Mouse (Mus musculus) thymus, postnatal 0 days (tissue): ENCODE measurements at regions not wholly inside any gene's neighbourhood (a gene's known extent, or its start where the extent isn't known, plus 50 kb on each side); places are given as distances from the start of the nearest gene placed in this dataset.

Experiments used
- DNase-seq: peaks from one replicate; pipeline ENCODE4 v3.0.0-alpha.2; 2015; ENCODE audit warnings: low spot score

- DNase-seq = no peak
Measured at GRCm38 (mm10) chr13:42358588-42358987, 57.3 kb downstream of the Edn1 start.

GRCm38 (mm10) chr13:42367655-42368554, 66.6 kb downstream of the Edn1 start:
- no peak for DNase-seq

DNA sequence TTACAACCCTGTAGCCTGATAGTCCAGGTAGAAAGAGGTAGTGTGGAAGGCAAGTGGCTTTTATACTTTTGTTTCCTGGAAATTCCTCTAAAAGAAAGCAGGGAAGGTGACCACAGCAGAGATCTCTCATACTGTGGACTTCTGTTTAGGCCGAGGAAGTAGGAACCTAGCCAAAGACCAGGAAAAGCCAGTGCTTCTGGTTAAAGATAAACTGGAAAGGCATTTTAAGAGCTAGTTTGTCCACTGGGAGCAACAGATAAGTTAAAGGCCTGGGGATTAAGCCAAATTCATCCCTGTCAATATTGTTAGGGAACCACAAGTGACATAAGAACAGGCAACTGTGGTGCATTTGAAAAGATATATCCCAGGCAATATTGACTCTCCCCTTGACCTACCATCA, 68.5 kb downstream of the Edn1 start:
- no peak for DNase-seq

GRCm38 (mm10) chr13:42372201-42372600, 70.9 kb downstream of the Edn1 start:
- no peak for DNase-seq

- no peak for DNase-seq
Measured at GRCm38 (mm10) chr13:42374181-42374596, 72.9 kb downstream of the Edn1 start.

GRCm38 (mm10) chr13:42379675-42380074, 78.4 kb downstream of the Edn1 start:
- no peak for DNase-seq

GRCm38 (mm10) chr13:42383099-42383498, 81.8 kb downstream of the Edn1 start:
- no peak for DNase-seq

GRCm38 (mm10) chr13:42390389-42390788, 89.1 kb downstream of the Edn1 start:
- no peak for DNase-seq

- no peak for DNase-seq
Measured at GRCm38 (mm10) chr13:42391330-42392005, 90.2 kb downstream of the Edn1 start.

DNA sequence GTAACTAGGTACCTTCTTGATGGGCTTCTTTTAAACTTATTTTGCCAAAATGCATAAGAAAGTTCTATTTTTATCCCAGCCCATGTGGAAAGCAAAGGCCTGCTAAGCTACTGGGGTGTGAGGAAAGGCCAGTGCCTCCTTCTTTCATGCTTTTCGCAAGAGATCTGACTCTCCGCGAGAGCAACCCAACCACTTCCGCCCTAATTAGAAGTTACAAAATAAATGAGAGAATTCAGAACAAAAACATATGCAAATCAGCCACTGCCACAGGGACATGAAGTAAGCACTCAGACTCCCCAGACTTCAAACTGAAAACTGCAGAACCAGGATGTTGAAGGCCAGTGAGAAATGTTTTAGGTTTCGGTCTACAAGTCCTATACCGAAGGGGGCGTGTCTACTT, 91.4 kb downstream of the Edn1 start:
- no peak for DNase-seq

- DNase-seq = no peak
Measured at GRCm38 (mm10) chr13:42394572-42394971, 93.3 kb downstream of the Edn1 start.

DNA sequence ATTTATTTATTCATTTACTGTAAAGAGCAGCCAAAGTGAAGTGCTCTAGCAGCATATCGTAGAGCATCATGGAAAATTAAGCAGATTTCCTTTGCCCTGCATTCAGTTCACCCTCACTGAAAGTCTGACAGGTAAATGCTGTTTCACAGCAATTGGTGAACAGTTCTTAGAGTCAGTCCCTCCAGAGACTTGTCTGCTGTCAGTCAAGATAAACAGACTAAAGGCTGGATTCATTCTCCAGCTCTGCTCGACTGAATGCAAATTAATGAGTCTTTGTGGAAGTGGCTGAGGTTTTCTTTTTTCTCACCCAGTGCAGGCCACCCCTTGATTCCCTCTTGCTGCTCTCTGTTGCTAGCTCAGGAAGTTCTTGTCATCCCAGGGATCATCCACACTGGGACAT, 100.2 kb downstream of the Edn1 start:
- no peak for DNase-seq

- DNase-seq = no peak
Measured at GRCm38 (mm10) chr13:42403231-42404020, 102.2 kb downstream of the Edn1 start.

- no peak for DNase-seq
Measured at GRCm38 (mm10) chr13:42412652-42413282, 111.5 kb downstream of the Edn1 start.

- DNase-seq = no peak
Measured at GRCm38 (mm10) chr13:42446921-42447320, 145.6 kb downstream of the Edn1 start.

DNA sequence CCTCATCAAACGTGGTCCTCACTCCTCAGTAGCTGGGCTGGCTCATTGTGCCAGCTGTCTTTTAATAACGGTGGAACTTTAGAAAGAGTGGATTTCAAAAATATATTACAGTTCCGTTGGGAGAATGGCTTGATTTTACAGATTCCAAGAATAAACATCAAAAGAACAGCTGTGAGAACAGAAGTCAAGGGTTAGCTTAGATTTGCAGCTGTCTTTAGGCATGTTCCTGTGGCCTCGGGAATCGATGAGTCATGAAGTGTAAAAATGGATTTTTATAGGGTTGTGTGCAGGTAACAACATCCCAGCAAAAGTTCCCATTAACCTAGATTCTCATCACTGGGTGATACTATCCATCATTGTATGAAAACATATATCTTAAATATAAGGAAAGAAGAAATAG, 152.4 kb downstream of the Edn1 start:
- DNase-seq = no peak

- DNase-seq = no peak
Measured at GRCm38 (mm10) chr13:42459892-42460291, 158.6 kb downstream of the Edn1 start.

- no peak for DNase-seq
Measured at GRCm38 (mm10) chr13:42478825-42479224, 177.5 kb downstream of the Edn1 start.

GRCm38 (mm10) chr13:42490956-42491680, 189.3 kb upstream of the Phactr1 start:
- DNase-seq = no peak

DNA sequence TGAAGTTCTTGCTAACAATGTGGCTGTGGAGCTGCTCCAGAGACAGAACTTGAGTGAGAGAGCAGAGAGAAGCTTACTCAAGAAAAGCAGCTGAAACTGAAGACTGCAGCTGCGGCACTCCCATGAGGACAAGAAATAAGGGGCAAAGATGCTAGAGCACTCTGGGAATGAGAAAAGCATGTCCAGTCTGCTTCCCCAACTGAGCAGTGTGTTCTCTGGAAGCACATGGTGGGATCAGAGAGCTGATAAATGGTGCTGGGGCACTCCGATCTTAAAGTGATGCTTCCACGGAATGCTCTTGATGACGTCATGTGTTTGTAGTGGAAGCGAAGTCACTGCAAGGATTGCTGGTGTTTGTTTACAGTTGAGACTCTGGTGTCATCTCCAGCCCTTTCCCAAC, 186.1 kb upstream of the Phactr1 start:
- DNase-seq = no peak

DNA sequence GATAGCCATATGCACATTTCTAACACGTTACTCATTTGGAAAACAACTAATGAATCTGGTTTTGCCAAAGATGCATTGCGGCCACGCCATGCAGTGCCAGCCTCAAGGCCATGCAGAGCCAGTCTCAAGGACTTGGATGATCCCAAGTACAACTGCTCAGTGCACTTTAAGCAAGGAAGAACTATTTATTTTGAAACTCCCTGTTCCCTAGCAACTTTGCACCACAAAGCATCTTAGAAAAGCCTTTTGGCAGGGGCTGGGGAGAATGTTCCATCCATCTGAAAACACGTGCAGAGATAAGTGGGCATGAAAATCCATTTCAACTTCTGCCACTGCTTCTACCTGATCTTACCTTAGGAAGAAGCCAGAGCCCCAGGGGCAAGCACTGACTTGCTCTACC, 182.1 kb upstream of the Phactr1 start:
- no peak for DNase-seq
